Mouse (Mus musculus): Measurements from ENCODE around the gene Alg9. TPM values are rescaled to one million over a fixed set of nuclear protein-coding genes. Genes with fewer than 3 reads are reported as not detected.

Alg9 gene
- 47.7 and 52.7 TPM in 2 replicates for polyA plus RNA-seq (2015; fragmentation: Nextera tagmentation; extraction: Ambion mirVana)

GRCm38 (mm10) chr9:50774991-50775612 lies at the start of gene Alg9, which contains the start of gene 1110032A03Rik:
TSS of gene Alg9 (plus strand) at chr9:50775019.
TSS of gene 1110032A03Rik (minus strand) at chr9:50775520.

GRCm38 (mm10) chr9:50738914-50739870 lies 35.6 kb upstream of the Alg9 start, which contains the start of gene Dixdc1:
TSS of gene Dixdc1 (minus strand) at chr9:50739517.

GRCm38 (mm10) chr9:50746214-50746677 lies 28.6 kb upstream of the Alg9 start, which contains the start of gene 2310030G06Rik:
TSS of gene 2310030G06Rik (minus strand) at chr9:50746536.

GRCm38 (mm10) chr9:50751323-50751722 lies 23.5 kb upstream of the Alg9 start, which contains the start of gene Cryab:
TSS of gene Cryab (plus strand) at chr9:50751325.

GRCm38 (mm10) chr9:50752054-50752602 lies 22.7 kb upstream of the Alg9 start, which contains the start of gene Hspb2:
TSS of gene Hspb2 (minus strand) at chr9:50752354.

GRCm38 (mm10) chr9:50768107-50769002 lies 6.5 kb upstream of the Alg9 start, which contains the start of gene Fdxacb1:
TSS of gene Fdxacb1 (plus strand) at chr9:50768236.

GRCm38 (mm10) chr9:50845081-50845480 lies 70.3 kb downstream of the Alg9 start, which contains the start of gene Ppp2r1b:
TSS of gene Ppp2r1b (plus strand) at chr9:50845301.

Other genes with a start within 250 kb of the Alg9 start
- 97.8 and 101 TPM in 2 replicates for gene Pts, start 246.3 kb upstream of the Alg9 start, polyA plus RNA-seq (2015; fragmentation: Nextera tagmentation; extraction: Ambion mirVana)
- 37.1 and 50.8 TPM in 2 replicates for gene Il18, start 220.2 kb upstream of the Alg9 start, polyA plus RNA-seq (2015; fragmentation: Nextera tagmentation; extraction: Ambion mirVana)
- 0.42 and 0.55 TPM in 2 replicates for gene Bco2, start 219.8 kb upstream of the Alg9 start, polyA plus RNA-seq (2015; fragmentation: Nextera tagmentation; extraction: Ambion mirVana)
- gene Tex12, start 213.7 kb upstream of the Alg9 start, polyA plus RNA-seq (2015; fragmentation: Nextera tagmentation; extraction: Ambion mirVana): 0.46 TPM in 1 of 2 replicates, not detected in the other
- 353 and 365 TPM in 2 replicates for gene Sdhd, start 171.2 kb upstream of the Alg9 start, polyA plus RNA-seq (2015; fragmentation: Nextera tagmentation; extraction: Ambion mirVana)
- 492 and 511 TPM in 2 replicates for gene Timm8b, start 171.1 kb upstream of the Alg9 start, polyA plus RNA-seq (2015; fragmentation: Nextera tagmentation; extraction: Ambion mirVana)
- 4.5 and 6.8 TPM in 2 replicates for gene Pih1d2, start 157.7 kb upstream of the Alg9 start, polyA plus RNA-seq (2015; fragmentation: Nextera tagmentation; extraction: Ambion mirVana)
- 22.0 and 22.5 TPM in 2 replicates for gene Nkapd1, start 157.6 kb upstream of the Alg9 start, polyA plus RNA-seq (2015; fragmentation: Nextera tagmentation; extraction: Ambion mirVana)
- gene Dlat, start 115.2 kb upstream of the Alg9 start, polyA plus RNA-seq (2015; fragmentation: Nextera tagmentation; extraction: Ambion mirVana): 73.7 and 79.1 TPM in 2 replicates
- 25.4 and 27.9 TPM in 2 replicates for gene Dixdc1, start 35.5 kb upstream of the Alg9 start, polyA plus RNA-seq (2015; fragmentation: Nextera tagmentation; extraction: Ambion mirVana)
- 2.3 and 3.6 TPM in 2 replicates for gene 2310030G06Rik, start 28.5 kb upstream of the Alg9 start, polyA plus RNA-seq (2015; fragmentation: Nextera tagmentation; extraction: Ambion mirVana)
- 64.2 and 69.0 TPM in 2 replicates for gene Cryab, start 23.7 kb upstream of the Alg9 start, polyA plus RNA-seq (2015; fragmentation: Nextera tagmentation; extraction: Ambion mirVana)
- gene Hspb2, start 22.7 kb upstream of the Alg9 start, polyA plus RNA-seq (2015; fragmentation: Nextera tagmentation; extraction: Ambion mirVana): 3.3 and 4.1 TPM in 2 replicates
- 7.9 and 8.8 TPM in 2 replicates for gene Fdxacb1, start 6.8 kb upstream of the Alg9 start, polyA plus RNA-seq (2015; fragmentation: Nextera tagmentation; extraction: Ambion mirVana)
- gene 1110032A03Rik, start 501 bp downstream of the Alg9 start, polyA plus RNA-seq (2015; fragmentation: Nextera tagmentation; extraction: Ambion mirVana): 64.4 and 69.0 TPM in 2 replicates
- gene Ppp2r1b, start 70.3 kb downstream of the Alg9 start, polyA plus RNA-seq (2015; fragmentation: Nextera tagmentation; extraction: Ambion mirVana): 28.7 and 29.8 TPM in 2 replicates
- gene Sik2, start 234.1 kb downstream of the Alg9 start, polyA plus RNA-seq (2015; fragmentation: Nextera tagmentation; extraction: Ambion mirVana): 14.0 and 16.4 TPM in 2 replicates